Mouse (Mus musculus) liver, embryonic 16.5 days (tissue): Measurements from ENCODE around the gene Sbsn. TPM values are rescaled to one million over a fixed set of nuclear protein-coding genes. Genes with fewer than 3 reads are reported as not detected.

ENCODE experiments used
- ATAC-seq: fragments of 200-750 bp; cut with Nextera tagmentation; 2 replicates; pipeline ENCODE4 v1.8.0; 2017; ENCODE audit warnings: low read depth, mild to moderate bottlenecking, moderate number of reproducible peaks, moderate library complexity
- H3K27ac ChIP-seq: fragments of 300-500 bp; sonication (generic); 2 replicates; pipeline ENCODE4 v1.5.1; 2014; ENCODE audit warnings: mild to moderate bottlenecking, low read length
- H3K27me3 ChIP-seq: fragments of 300-500 bp; sonication (generic); 2 replicates; pipeline ENCODE4 v1.6.1; 2014; ENCODE audit warnings: low read depth, low read length, mixed read lengths; ENCODE audit not compliant: control insufficient read depth, insufficient read depth
- H3K36me3 ChIP-seq: fragments of 300-500 bp; sonication (generic); 2 replicates; pipeline ENCODE4 v1.6.1; 2014; ENCODE audit warnings: mild to moderate bottlenecking; ENCODE audit not compliant: control insufficient read depth, insufficient read depth
- H3K4me1 ChIP-seq: fragments of 300-500 bp; sonication (generic); 2 replicates; pipeline ENCODE4 v1.6.1; 2014; ENCODE audit warnings: low read depth, low read length, mixed read lengths; ENCODE audit not compliant: control insufficient read depth
- H3K4me2 ChIP-seq: fragments of 300-500 bp; sonication (generic); 2 replicates; pipeline ENCODE4 v1.6.1; 2014; ENCODE audit warnings: low read depth, low read length, mixed read lengths
- H3K4me3 ChIP-seq: fragments of 300-500 bp; sonication (generic); 2 replicates; pipeline ENCODE4 v1.5.1; 2014; ENCODE audit warnings: low read depth, mild to moderate bottlenecking, low read length
- H3K9ac ChIP-seq: fragments of 300-500 bp; sonication (generic); 2 replicates; pipeline ENCODE4 v1.6.1; 2014; ENCODE audit warnings: low read depth, low read length
- H3K9me3 ChIP-seq: fragments of 300-500 bp; sonication (generic); replicated peaks from 2 replicates; pipeline ENCODE4 v1.6.1; 2016; ENCODE audit warnings: low read length; ENCODE audit not compliant: control insufficient read depth
- WGBS: fragments of 180-500 bp; shearing (Covaris S2); extraction: QIAGEN DNeasy Blood & Tissue Kit; methylation state at CpG from one replicate; pipeline ENCODE4 v1.1.7; 2014; ENCODE audit not compliant: insufficient replicate concordance; 5-methylcytosine and 5-hydroxymethylcytosine counted together
- polyA plus RNA-seq: library from polyadenylated mRNA; unstranded; fragments of >200 nt; fragmentation: Nextera tagmentation; extraction: Ambion mirVana; gene quantifications from 2 replicates; pipeline ENCODE4 v1.2.1, GENCODE M21; 2015

The Sbsn gene
- polyA plus RNA-seq, 1 experiment from 2014 or later: 0.20 TPM

DNA sequence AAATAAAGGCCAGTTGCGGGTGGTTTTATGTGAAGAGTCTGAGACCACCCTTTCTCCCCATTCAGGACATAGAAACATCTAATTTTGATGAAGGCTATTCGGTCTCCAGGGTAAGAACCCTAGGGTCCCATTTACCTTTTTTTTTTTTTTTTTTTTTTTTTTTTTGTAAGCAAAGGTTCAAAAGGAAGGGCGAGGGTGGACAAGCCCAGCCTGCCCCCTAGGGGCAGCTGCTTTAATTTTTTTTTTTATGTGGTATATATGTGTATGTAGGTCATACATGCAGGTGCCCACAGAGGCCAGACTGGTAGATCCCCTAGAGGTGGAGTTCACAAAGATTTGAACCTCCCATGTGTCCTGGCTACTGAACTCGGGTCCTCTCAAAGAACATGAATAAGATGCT is 15.1 kb downstream of the Sbsn start:
- Histone ChIP-seq H3K4me2 (no peak overlapping the region), H3K4me3 (no peak overlapping the region), H3K9ac (no peak overlapping the region), H3K9me3 (no peaks in the 10 kb centered on the region), H3K27ac (no peak overlapping the region), H3K27me3 (no peaks in the 10 kb centered on the region), H3K36me3 (no peaks in the 10 kb centered on the region), H3K4me1 (no peaks in the 10 kb centered on the region; the same call in 1 of the 2 replicates)
- no peak for ATAC-seq
- whole genome bisulfite sequencing: 65% methylated on average over 4 of the region's 4 CpGs

DNA sequence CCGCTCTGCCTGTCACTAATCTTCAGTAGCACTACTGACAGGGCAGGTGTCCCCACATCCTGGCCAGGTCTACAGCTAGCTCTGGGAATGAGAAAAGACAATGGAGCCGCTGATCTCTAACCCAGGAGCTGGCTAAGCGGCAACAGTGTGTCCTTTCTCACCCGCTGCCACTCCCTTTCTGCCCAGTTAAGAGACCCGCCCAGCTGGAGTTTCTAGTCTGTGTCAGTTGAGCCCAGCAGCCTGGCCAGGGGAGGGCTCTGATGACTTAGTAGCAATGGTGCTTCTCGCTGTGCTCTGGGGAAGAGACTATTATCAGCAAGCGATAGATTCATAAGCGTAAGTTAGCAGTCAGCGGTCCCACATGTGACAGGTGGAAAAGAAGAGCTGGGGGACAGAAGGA is 18.0 kb downstream of the Sbsn start:
- no peaks in the 10 kb centered on the region for H3K27me3 ChIP-seq
- ATAC-seq: no peak
- H3K4me1 ChIP-seq: no peaks in the 10 kb centered on the region
- 27% methylated on average over 9 of the region's 9 CpGs for WGBS
- H3K36me3 ChIP-seq: no peaks in the 10 kb centered on the region
- H3K4me2 ChIP-seq: no peak overlapping the region
- H3K9me3 ChIP-seq: no peaks in the 10 kb centered on the region
- H3K27ac ChIP-seq: no peak overlapping the region
- H3K9ac ChIP-seq: no peak overlapping the region
- no peak overlapping the region for H3K4me3 ChIP-seq

- H3K9me3 ChIP-seq: no peaks in the 10 kb centered on the region
- no peak for ATAC-seq
- H3K9ac ChIP-seq: no peak overlapping the region
- no peak overlapping the region for H3K4me3 ChIP-seq
- H3K36me3 ChIP-seq: no peaks in the 10 kb centered on the region
- H3K27me3 ChIP-seq: no peaks in the 10 kb centered on the region
- H3K4me1 ChIP-seq: no peaks in the 10 kb centered on the region
- 64% methylated on average over 9 of the region's 9 CpGs for WGBS
- H3K27ac ChIP-seq: no peak overlapping the region
- H3K4me2 ChIP-seq: no peak overlapping the region
Measured at GRCm38 (mm10) chr7:30776104-30776503, 24.8 kb downstream of the Sbsn start.

DNA sequence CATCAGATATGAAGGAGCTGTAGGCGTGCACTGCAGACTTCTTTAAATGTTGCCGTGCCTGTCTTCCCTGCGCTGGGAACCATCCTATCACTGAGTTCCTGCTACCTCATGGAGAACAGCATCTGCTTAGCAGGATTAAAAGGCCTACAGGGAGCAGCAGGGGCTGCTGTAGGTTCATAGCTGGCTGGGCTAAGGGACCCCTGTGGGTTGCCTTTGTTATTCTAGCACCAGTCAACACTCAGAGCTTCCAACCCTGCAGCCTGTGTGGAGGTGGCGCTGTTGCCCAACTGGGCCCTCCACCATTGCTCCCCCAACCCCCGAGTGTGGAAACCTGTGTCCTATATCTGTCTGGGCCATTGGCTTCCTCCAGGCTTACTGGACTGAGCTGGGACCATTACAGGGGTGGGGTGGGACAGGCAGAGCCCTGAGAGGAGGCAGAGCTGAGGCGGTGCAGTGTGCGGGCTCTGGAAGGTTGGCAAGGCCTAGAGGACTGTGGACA is 25.9 kb downstream of the Sbsn start:
- Histone ChIP-seq H3K27ac (no peak overlapping the region), H3K9me3 (no peaks in the 10 kb centered on the region), H3K4me1 (no peaks in the 10 kb centered on the region), H3K27me3 (no peaks in the 10 kb centered on the region), H3K36me3 (no peaks in the 10 kb centered on the region), H3K4me2 (no peak overlapping the region), H3K4me3 (no peak overlapping the region), H3K9ac (no peak overlapping the region)
- no peak for ATAC-seq
- 55% methylated on average over 7 of the region's 7 CpGs for WGBS

DNA sequence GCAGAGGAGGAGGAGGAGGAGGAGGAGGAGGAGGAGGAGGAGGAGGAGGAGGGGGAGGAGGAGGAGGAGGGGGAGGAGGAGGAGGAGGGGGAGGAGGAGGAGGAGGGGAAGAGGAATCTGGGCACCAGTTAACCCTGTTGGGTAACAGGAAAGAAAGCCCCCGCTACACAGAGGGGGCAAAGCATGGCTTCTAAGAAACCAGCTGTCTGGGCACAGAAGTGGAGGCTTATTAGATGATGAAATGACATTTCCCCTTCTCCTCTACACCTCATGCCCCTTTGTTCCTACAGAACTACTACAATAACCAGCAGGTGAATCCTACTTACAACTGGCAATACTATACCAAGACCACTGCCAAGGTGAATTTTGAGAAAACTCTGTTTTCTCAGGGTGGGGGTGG is 26.6 kb downstream of the Sbsn start:
- no peak overlapping the region for H3K27ac ChIP-seq
- 17% methylated on average over 1 of the region's 1 CpGs for WGBS
- H3K36me3 ChIP-seq: no peaks in the 10 kb centered on the region
- no peak overlapping the region for H3K4me2 ChIP-seq
- H3K4me3 ChIP-seq: no peak overlapping the region
- H3K27me3 ChIP-seq: no peaks in the 10 kb centered on the region
- no peaks in the 10 kb centered on the region for H3K4me1 ChIP-seq
- no peak for ATAC-seq
- H3K9me3 ChIP-seq: no peaks in the 10 kb centered on the region
- H3K9ac ChIP-seq: no peak overlapping the region

- Histone ChIP-seq H3K4me3 (no peak overlapping the region), H3K27me3 (no peaks in the 10 kb centered on the region), H3K9ac (no peak overlapping the region), H3K27ac (no peak overlapping the region), H3K36me3 (no peaks in the 10 kb centered on the region), H3K4me2 (no peak overlapping the region), H3K9me3 (no peaks in the 10 kb centered on the region), H3K4me1 (no peaks in the 10 kb centered on the region)
- 48% methylated on average over 4 of the region's 4 CpGs for WGBS
- no peak for ATAC-seq
Measured at GRCm38 (mm10) chr7:30781792-30782191, 30.5 kb downstream of the Sbsn start.

- Histone ChIP-seq H3K4me3 (no peak overlapping the region), H3K4me2 (no peak overlapping the region), H3K27ac (no peak overlapping the region), H3K9ac (no peak overlapping the region), H3K27me3 (no peaks in the 10 kb centered on the region), H3K36me3 (no peaks in the 10 kb centered on the region), H3K4me1 (no peaks in the 10 kb centered on the region), H3K9me3 (no peaks in the 10 kb centered on the region)
- whole genome bisulfite sequencing: 57% methylated on average over 3 of the region's 3 CpGs
- ATAC-seq: no peak
Measured at GRCm38 (mm10) chr7:30782658-30783057, 31.4 kb downstream of the Sbsn start.

DNA sequence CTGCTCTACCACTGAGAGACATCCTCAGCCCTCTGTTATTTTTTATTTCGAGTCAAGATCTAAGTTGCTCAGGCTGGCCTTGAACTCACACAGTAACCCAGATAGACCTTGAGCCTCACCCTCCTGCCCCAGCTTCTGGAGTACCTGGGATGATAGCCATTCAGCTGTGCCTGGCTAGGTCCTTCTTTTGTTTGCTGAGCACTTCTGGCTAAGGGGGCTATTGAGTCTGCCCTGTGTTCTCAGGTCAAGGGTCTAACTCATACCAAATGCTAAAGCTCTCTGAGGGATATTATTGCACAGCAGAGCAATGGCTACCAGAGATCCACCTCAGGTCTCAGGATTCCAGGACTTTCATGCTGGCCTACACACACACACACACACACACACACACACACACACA is 33.9 kb downstream of the Sbsn start:
- no peaks in the 10 kb centered on the region for H3K9me3 ChIP-seq

GRCm38 (mm10) chr7:30785721-30786546 is 34.7 kb downstream of the Sbsn start:
- H3K9me3 ChIP-seq: no peaks in the 10 kb centered on the region

More for the DNA sequence above, 33.9 kb downstream of the Sbsn start:
- Histone ChIP-seq H3K27me3 (no peaks in the 10 kb centered on the region), H3K4me3 (no peak overlapping the region), H3K4me1 (no peaks in the 10 kb centered on the region), H3K27ac (no peak overlapping the region), H3K4me2 (no peak overlapping the region), H3K9ac (no peak overlapping the region), H3K36me3 (no peaks in the 10 kb centered on the region)
- ATAC-seq: no peak
- WGBS: 52% methylated on average over 1 of the region's 1 CpGs

More at GRCm38 (mm10) chr7:30785721-30786546, 34.7 kb downstream of the Sbsn start:
- no peak overlapping the region for H3K4me3 ChIP-seq
- no peaks in the 10 kb centered on the region for H3K4me1 ChIP-seq
- H3K27me3 ChIP-seq: no peaks in the 10 kb centered on the region
- no peak overlapping the region for H3K4me2 ChIP-seq
- H3K27ac ChIP-seq: no peak overlapping the region
- no peak for ATAC-seq
- H3K9ac ChIP-seq: no peak overlapping the region
- WGBS: 60% methylated on average over 13 of the region's 13 CpGs
- H3K36me3 ChIP-seq: no peaks in the 10 kb centered on the region
